Mouse (Mus musculus): ENCODE data around the gene Lysmd2.
"Not testable (repeated sequence)": the region's sequence is repeated elsewhere in the genome, so short reads cannot be mapped to it uniquely, and the experiment has no call there.

Lysmd2 gene

GRCm38 (mm10) chr9:75626308-75626604, 715 bp downstream of the Lysmd2 start:
- DNase-seq (ENCODE audit: low spot score), result no peak

GRCm38 (mm10) chr9:75630823-75631454, 5.4 kb downstream of the Lysmd2 start:
- no peak for DNase-seq (ENCODE audit: low spot score)

GRCm38 (mm10) chr9:75632111-75632510, 6.6 kb downstream of the Lysmd2 start:
- DNase-seq (ENCODE audit: low spot score), result no peak

GRCm38 (mm10) chr9:75632902-75633301, 7.4 kb downstream of the Lysmd2 start:
- DNase-seq (ENCODE audit: low spot score), result no peak

- no peak for DNase-seq (ENCODE audit: low spot score)
These were observed 8.1 kb downstream of the Lysmd2 start for GRCm38 (mm10) chr9:75633603-75634002.

- DNase-seq (ENCODE audit: low spot score), result no peak
These were observed 8.7 kb downstream of the Lysmd2 start for GRCm38 (mm10) chr9:75634226-75634625.

- no peak for DNase-seq (ENCODE audit: low spot score)
These were observed 19.9 kb downstream of the Lysmd2 start for GRCm38 (mm10) chr9:75645405-75645804.

- DNase-seq (ENCODE audit: low spot score), result no peak
These were observed 28.7 kb downstream of the Lysmd2 start for GRCm38 (mm10) chr9:75653981-75654911.

GRCm38 (mm10) chr9:75656456-75656855, 30.9 kb downstream of the Lysmd2 start:
- not testable (repeated sequence) for DNase-seq (ENCODE audit: low spot score)

- DNase-seq (ENCODE audit: low spot score), result no peak
These were observed 35.4 kb downstream of the Lysmd2 start for GRCm38 (mm10) chr9:75660917-75661316.

- DNase-seq (ENCODE audit: low spot score), result no peak
These were observed 39.8 kb downstream of the Lysmd2 start for GRCm38 (mm10) chr9:75665364-75665763.

- no peak for DNase-seq (ENCODE audit: low spot score)
These were observed 41.1 kb downstream of the Lysmd2 start for GRCm38 (mm10) chr9:75666612-75667011.

- no peak for DNase-seq (ENCODE audit: low spot score)
These were observed 47.2 kb downstream of the Lysmd2 start for GRCm38 (mm10) chr9:75672769-75673168.

GRCm38 (mm10) chr9:75676226-75676625, 50.7 kb downstream of the Lysmd2 start:
- DNase-seq (ENCODE audit: low spot score), result no peak

- no peak for DNase-seq (ENCODE audit: low spot score)
These were observed 52.8 kb downstream of the Lysmd2 start for GRCm38 (mm10) chr9:75678341-75678740.

- DNase-seq (ENCODE audit: low spot score), result no peak
These were observed 54.1 kb downstream of the Lysmd2 start for GRCm38 (mm10) chr9:75679629-75680028.

GRCm38 (mm10) chr9:75680606-75681005, 55.1 kb downstream of the Lysmd2 start:
- DNase-seq (ENCODE audit: low spot score), result no peak

GRCm38 (mm10) chr9:75683426-75684191, 58.1 kb downstream of the Lysmd2 start, which contains the start of gene Scg3:
Gene Scg3, minus strand, starts transcription at chr9:75684056.
- peak; percentile 15 for DNase-seq (ENCODE audit: low spot score)

GRCm38 (mm10) chr9:75684292-75684691, 58.8 kb downstream of the Lysmd2 start:
- no peak for DNase-seq (ENCODE audit: low spot score)

GRCm38 (mm10) chr9:75684772-75685171, 59.2 kb downstream of the Lysmd2 start:
- DNase-seq (ENCODE audit: low spot score), result no peak
